Mouse (Mus musculus): Measurements from ENCODE around the gene Cerkl. TPM values are rescaled to one million over a fixed set of nuclear protein-coding genes. Genes with fewer than 3 reads are reported as not detected.
A peak's percentile ranks its signal among the peaks of the same experiment; 100 is the strongest.

The Cerkl gene
- total and polyA plus RNA-seq, 2 experiments from 2014 or later: 2.1 to 2.5 TPM

DNA sequence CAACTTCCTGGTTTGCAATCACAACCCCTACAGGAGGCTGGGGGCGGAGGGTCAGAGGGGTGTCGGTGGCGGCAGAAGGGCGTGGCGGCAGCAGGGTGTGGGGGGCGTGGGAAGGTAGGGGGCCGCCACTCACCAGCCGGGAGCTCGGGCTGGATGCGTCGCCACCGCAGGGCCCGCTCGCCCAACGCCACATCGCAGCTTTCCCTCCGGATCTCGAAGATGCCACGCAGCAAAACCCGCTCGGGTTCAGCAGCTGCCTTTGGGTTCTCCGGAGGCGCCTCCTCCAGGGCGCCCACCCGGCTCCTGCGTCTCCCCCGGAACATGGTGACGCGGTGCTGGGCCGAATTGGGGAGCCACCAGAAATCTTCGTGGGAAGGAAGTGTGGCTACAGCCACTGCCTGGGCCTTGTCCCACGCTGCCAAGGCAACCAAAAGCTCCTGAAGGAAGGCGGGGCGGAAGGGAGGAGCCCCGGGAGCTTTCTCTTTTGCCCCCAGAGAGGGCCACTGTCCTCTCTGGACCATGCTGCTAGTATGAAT is 27.9 kb downstream of the Cerkl start:
- Histone ChIP-seq H3K27ac (no peak overlapping the region), H3K9ac (replicated peaks; ENCODE audit: low read length) (peak overlapping the region; percentile 15), H3K27me3 (ENCODE audit: insufficient read depth, low read length) (no peaks in the 10 kb centered on the region), H3K4me3 (ENCODE audit: low read length) (peak overlapping the region; percentile 42), H3K4me1 (ENCODE audit: insufficient read depth, low read length) (peaks cover 7% of the 10 kb centered on the region), H3K36me3 (ENCODE audit: insufficient read depth, low read length) (no peaks in the 10 kb centered on the region), H3K9me3 (ENCODE audit: low read length) (no peaks in the 10 kb centered on the region), H3K4me2 (ENCODE audit: low read depth, low read length) (peak overlapping the region; percentile 64)
- ATAC-seq (peak; percentile 66), DNase-seq (ENCODE audit: low spot score) (peak; percentile 22)
- WGBS: 1% methylated on average over 35 of the region's 35 CpGs
- TF ChIP-seq CTCF (IDR thresholded peaks at IDR 0.05; ENCODE audit: low read depth): no peak

DNA sequence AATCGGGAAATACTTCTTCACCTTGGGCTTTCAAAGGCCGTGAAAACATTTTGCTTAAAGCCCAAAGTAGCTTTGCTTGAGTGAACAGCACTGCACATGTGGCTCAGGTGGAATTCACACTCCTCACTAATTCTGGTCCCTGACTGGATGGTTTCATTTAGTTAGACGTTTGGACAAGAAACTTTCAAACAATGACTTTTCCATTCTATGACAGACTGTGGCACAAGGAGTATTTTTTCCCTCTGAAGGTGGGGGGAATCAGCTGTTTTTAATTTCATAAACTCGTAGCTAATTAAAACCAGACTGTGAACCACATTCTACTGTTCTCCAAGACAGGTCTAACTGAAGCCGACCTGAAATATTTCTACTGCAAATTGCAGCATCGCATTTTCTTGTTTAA is 28.6 kb downstream of the Cerkl start:
- H3K36me3 ChIP-seq (ENCODE audit: insufficient read depth, low read length): no peaks in the 10 kb centered on the region
- DNase-seq (ENCODE audit: low spot score) (no peak), ATAC-seq (no peak)
- no peaks in the 10 kb centered on the region for H3K9me3 ChIP-seq (ENCODE audit: low read length)
- 33% methylated on average over 6 of the region's 6 CpGs for WGBS
- no peak for TF ChIP-seq CTCF (IDR thresholded peaks at IDR 0.05; ENCODE audit: low read depth)
- H3K27ac ChIP-seq: no peak overlapping the region
- peaks cover 7% of the 10 kb centered on the region for H3K4me1 ChIP-seq (ENCODE audit: insufficient read depth, low read length)
- H3K4me2 ChIP-seq (ENCODE audit: low read depth, low read length): peak overlapping the region; percentile 64; the same call in 1 of the 2 replicates
- no peak overlapping the region for H3K4me3 ChIP-seq (ENCODE audit: low read length)
- H3K9ac ChIP-seq (replicated peaks; ENCODE audit: low read length): no peak overlapping the region; the same call in 1 of the 2 replicates
- no peaks in the 10 kb centered on the region for H3K27me3 ChIP-seq (ENCODE audit: insufficient read depth, low read length)

DNA sequence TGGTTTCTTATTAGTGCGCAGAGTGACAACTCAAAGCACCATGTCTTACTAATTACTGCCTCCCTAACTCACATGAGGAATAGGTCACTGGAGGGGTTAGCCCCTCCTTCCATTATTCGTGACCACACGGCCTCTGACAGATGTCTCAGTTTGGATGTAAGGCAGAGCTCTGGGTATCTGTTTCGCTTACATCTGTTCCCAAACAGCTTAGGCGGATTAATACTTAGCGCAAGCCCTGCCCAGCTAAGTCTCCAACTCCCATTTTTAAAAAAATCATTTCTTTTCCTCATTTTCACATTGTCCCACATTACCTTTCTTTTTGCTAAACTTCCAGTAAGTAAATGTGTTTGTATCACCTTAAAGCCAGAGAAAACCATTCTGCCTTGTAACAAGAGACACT is 34.9 kb downstream of the Cerkl start:
- Histone ChIP-seq H3K4me1 (ENCODE audit: insufficient read depth, low read length) (no peaks in the 10 kb centered on the region), H3K36me3 (ENCODE audit: insufficient read depth, low read length) (no peaks in the 10 kb centered on the region), H3K27ac (no peak overlapping the region), H3K27me3 (ENCODE audit: insufficient read depth, low read length) (no peaks in the 10 kb centered on the region), H3K9me3 (ENCODE audit: low read length) (no peaks in the 10 kb centered on the region), H3K9ac (replicated peaks; ENCODE audit: low read length) (no peak overlapping the region), H3K4me2 (ENCODE audit: low read depth, low read length) (no peak overlapping the region), H3K4me3 (ENCODE audit: low read length) (no peak overlapping the region)
- DNase-seq (ENCODE audit: low spot score) (peak; percentile 25), ATAC-seq (no peak)
- TF ChIP-seq CTCF (IDR thresholded peaks at IDR 0.05; ENCODE audit: low read depth): no peak
- WGBS: 50% methylated on average over 6 of the region's 6 CpGs

DNA sequence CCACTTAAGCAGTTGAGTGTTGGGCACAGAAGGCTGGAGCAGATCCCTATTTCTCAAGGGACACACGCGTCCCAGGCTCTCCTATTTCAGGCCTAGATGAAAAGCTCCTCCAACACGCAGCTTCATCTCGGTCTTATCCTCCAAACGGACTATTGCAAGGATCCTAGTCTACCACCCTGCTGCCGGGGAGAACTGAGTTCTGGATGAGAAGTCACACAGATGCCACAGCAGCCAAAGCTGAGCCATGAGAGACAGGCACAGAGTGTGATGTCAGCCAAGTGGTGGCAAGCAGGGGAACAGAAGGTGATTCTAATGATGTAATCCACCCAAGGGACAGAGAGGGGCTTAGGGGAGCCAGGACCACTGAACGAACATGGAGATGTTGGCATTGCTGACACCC is 42.1 kb downstream of the Cerkl start:
- ATAC-seq: peak; percentile 94
- Histone ChIP-seq H3K4me1 (ENCODE audit: insufficient read depth, low read length) (no peaks in the 10 kb centered on the region), H3K36me3 (ENCODE audit: insufficient read depth, low read length) (no peaks in the 10 kb centered on the region), H3K4me2 (ENCODE audit: low read depth, low read length) (no peak overlapping the region), H3K4me3 (ENCODE audit: low read length) (no peak overlapping the region), H3K27me3 (ENCODE audit: insufficient read depth, low read length) (no peaks in the 10 kb centered on the region), H3K9me3 (ENCODE audit: low read length) (no peaks in the 10 kb centered on the region), H3K9ac (replicated peaks; ENCODE audit: low read length) (no peak overlapping the region), H3K27ac (peak overlapping the region; percentile 69)
- WGBS: 64% methylated on average over 7 of the region's 7 CpGs
- peak; percentile 75 for DNase-seq (ENCODE audit: low spot score)
- TF ChIP-seq CTCF (IDR thresholded peaks at IDR 0.05; ENCODE audit: low read depth): no peak

DNA sequence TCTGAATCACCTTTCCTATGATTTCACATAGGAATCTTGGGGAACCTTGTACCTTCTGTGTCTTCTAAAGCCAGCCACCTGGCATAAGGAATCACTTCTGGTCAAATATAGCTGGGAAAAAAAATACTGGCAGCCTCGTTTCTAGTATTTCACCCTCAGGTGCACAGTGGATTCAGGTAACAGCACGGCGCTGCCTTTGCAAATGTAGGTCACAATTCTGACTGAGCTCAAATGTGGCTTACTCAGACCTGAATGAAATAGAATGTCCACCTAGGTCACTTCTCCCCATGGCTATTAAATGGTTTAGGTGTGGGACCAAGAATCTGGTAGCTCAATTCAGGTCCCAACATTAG is 45.7 kb downstream of the Cerkl start:
- no peaks in the 10 kb centered on the region for H3K36me3 ChIP-seq (ENCODE audit: insufficient read depth, low read length)
- TF ChIP-seq CTCF (IDR thresholded peaks at IDR 0.05; ENCODE audit: low read depth): no peak
- H3K9me3 ChIP-seq (ENCODE audit: low read length): no peaks in the 10 kb centered on the region
- no peaks in the 10 kb centered on the region for H3K27me3 ChIP-seq (ENCODE audit: insufficient read depth, low read length)
- ATAC-seq (no peak), DNase-seq (ENCODE audit: low spot score) (no peak)
- 81% methylated on average over 3 of the region's 3 CpGs for WGBS
- H3K4me3 ChIP-seq (ENCODE audit: low read length): no peak overlapping the region
- no peak overlapping the region for H3K27ac ChIP-seq
- no peaks in the 10 kb centered on the region for H3K4me1 ChIP-seq (ENCODE audit: insufficient read depth, low read length)
- no peak overlapping the region for H3K4me2 ChIP-seq (ENCODE audit: low read depth, low read length)
- no peak overlapping the region for H3K9ac ChIP-seq (replicated peaks; ENCODE audit: low read length)

GRCm38 (mm10) chr2:79410247-79410902 is 46.2 kb downstream of the Cerkl start:
- H3K4me3 ChIP-seq (ENCODE audit: low read length): no peak overlapping the region
- no peak for ATAC-seq
- H3K9ac ChIP-seq (replicated peaks; ENCODE audit: low read length): no peak overlapping the region
- H3K27ac ChIP-seq: no peak overlapping the region
- no peaks in the 10 kb centered on the region for H3K9me3 ChIP-seq (ENCODE audit: low read length)
- DNase-seq (ENCODE audit: low spot score): no peak
- WGBS: 62% methylated on average over 15 of the region's 15 CpGs
- no peaks in the 10 kb centered on the region for H3K4me1 ChIP-seq (ENCODE audit: insufficient read depth, low read length)
- H3K27me3 ChIP-seq (ENCODE audit: insufficient read depth, low read length): no peaks in the 10 kb centered on the region
- TF ChIP-seq CTCF (IDR thresholded peaks at IDR 0.05; ENCODE audit: low read depth): no peak
- no peaks in the 10 kb centered on the region for H3K36me3 ChIP-seq (ENCODE audit: insufficient read depth, low read length)
- no peak overlapping the region for H3K4me2 ChIP-seq (ENCODE audit: low read depth, low read length)
